Mouse (Mus musculus) cerebellum, adult 9-10 months (tissue): ENCODE data around the gene Map1b.

Source experiments
- DNase-seq: peaks from one replicate; pipeline ENCODE4 v3.0.0; 2022

Gene Map1b

GRCm38 (mm10) chr13:99516448-99516881 is at the start of gene Map1b:
Gene Map1b (minus strand): TSS chr13:99516540.
- peak; percentile 88 for DNase-seq

DNA sequence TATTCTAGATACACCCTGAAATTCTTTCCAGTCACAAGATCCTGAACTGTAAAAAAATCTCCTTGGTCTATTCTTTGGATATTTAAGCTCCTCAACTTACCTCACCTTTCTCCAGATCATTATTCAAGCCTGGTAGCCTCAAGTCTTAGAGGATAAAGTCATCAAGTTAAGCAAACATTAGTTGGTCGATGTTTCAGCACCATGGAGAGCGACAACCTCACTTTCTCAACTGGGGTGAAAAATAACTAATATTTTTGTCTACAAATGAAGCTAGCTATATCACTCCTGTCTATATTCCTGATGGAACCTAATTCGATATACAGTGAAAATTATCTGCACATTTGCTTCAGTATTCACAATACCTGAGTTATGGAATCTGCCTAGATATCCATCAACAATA is 48.0 kb upstream of the Map1b start:
- DNase-seq, result no peak

DNA sequence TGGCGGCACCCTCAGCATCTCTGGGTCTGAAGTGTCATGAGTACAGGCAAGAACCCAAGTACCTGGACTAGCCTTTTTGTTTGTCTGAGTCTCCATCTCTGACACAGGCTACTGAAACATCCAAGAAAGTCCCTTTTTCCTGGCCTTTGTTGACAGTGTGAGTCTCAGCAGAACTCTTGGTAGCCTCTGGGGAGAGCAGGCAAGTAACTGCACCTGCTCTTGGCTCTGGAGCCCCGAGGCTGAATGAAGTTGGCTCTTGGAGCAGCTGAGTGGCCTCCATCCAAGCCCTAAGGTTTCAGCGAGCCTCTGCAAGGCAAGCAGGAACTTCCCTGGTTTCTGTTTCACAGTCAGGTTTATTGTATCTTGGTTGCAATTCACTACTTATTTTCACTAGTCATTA is 46.7 kb upstream of the Map1b start:
- DNase-seq, result peak; percentile 65

GRCm38 (mm10) chr13:99561843-99562550 is 45.7 kb upstream of the Map1b start:
- no peak for DNase-seq

DNA sequence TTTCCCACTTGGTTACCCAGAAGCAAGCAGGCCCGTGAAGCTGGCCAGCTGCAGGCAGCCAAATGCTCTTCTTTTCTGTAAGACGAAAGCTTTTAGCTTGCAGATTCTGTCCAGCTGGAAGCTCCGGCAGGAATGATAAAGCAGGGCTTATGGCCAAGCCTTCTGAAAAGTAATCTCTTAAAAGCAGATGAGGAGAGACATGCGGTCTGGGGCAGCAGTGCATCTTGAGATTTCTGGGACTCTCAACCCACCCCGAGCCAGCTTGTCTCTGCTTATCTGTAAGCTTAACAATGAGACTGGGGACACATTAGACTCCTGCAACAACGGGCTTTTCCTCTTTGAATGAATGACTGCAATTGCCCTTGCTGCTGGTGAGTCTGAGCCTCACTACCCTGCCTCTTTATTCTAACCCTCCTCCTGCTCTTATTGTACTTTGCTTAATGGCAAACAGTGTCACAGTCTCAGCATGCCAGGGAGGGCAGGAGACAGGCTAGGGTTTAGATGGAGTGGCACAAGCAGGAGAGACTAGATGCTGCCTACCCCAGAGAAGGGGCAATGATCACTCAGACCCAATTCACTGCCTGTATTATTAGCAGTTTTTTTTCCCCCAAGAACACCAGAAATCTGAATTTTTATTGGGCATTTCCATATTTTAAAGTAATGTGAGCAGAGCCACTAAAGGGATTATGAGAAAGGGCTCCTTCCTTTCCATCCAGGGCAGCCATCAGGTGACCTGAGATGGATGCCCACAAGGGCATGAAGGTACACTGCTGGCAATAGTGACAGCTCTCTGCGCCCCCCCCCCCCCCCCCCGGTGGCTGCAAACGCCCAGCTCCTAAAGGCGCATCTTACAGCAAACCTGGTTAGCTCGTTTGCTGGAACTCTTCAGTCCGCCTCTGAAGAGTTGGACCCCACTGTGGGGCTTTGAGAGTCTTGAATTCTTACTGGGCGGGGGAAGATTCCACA is 44.6 kb upstream of the Map1b start:
- no peak for DNase-seq

GRCm38 (mm10) chr13:99558216-99558906 is 42.0 kb upstream of the Map1b start:
- no peak for DNase-seq

DNA sequence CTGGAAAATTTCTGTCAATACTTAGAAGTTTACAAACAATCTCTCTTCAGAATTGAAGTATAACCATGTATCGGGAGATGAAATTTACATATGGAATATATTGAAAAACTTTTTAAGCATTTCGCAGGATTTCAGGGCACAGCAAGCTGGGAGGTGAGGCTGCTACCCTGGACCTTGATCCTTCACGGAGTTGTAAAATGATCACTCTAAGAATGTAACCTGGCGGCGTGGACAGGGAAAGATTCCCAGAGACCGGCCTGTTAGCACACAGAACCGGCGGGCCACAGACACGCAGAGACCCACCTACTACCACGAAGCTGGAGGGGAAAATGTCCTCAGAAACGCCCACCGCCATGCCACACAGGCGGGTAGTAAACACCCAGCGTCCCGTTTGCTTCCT is 41.5 kb upstream of the Map1b start:
- DNase-seq, result no peak

DNA sequence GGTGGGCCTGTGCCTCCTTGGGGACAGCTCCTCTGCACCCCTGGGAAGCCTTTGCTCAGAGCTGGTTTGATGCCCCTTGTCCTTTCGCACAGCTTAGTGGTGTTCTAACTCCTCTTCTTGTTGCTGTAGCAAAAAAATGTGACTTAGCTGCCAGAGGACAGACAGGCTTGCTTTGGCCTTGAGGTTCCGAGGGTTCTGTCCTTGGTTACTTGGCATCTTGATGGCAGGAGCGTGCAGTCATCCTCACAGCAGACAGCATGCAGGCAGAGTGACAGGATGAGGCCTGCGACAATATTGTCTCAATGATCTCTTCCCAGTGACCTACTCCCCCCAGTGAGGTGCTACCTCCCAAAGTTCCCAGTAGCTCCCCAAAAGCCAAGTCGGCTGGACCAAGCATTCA is 41.0 kb upstream of the Map1b start:
- no peak for DNase-seq

DNA sequence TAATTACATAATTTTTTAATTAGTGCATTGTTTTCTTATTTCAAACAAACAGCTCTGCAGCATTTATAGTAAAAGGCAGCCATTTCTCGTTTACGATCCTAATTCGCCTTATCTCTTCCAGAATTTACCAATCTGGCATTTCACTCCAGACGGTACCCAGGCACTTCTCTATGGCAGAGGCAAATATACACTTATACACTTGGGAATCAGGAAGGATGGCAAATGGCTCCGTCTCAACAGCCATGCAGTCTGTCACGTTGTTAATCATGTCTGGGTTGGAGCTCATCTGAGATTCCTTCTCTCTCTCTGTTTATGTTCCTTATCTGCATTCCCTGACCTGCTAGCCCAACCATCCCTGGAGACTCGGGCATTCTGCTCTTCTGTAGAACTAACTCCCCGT is 38.6 kb upstream of the Map1b start:
- no peak for DNase-seq

- DNase-seq, result peak; percentile 96
Measured at GRCm38 (mm10) chr13:99554466-99554865, 38.1 kb upstream of the Map1b start.

DNA sequence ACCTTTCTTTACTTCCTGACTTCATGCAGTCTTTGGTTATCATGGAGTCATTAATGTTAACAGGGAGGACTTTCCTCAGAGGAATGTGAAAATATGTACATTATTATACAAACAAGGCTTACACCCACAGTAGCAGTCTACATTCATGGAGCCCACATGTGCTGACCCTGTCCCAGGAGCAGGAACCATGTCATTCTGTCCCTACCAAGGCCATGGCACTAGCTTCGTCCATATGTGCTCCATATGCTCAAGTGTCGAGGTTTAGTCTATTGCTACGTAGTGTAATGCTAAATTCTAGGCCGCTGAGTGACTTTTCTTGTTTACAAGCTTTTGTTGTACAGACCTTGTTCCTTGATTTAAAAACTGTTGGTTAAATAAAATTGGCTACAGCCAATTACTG is 36.0 kb upstream of the Map1b start:
- DNase-seq, result no peak

GRCm38 (mm10) chr13:99550679-99551369 is 34.5 kb upstream of the Map1b start:
- DNase-seq, result no peak

DNA sequence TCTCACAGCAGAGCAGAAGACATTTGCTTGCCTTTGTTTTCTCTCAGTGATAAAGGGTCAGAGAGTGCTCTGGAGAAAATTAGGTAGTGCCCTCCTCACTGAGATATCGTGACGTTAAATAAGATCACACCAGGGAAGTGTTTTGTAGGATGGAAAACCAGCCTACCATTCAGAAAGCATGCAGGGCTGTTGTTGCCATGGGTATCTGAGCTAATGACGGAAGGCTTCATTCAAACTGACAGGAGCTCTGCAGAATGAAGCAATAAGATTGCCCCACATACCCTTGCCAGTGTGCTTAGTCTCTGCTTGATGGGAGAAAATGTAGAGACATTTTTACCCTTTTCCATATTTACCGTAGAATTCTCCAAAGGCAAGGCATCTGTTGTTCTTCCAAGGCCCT is 33.7 kb upstream of the Map1b start:
- no peak for DNase-seq

DNA sequence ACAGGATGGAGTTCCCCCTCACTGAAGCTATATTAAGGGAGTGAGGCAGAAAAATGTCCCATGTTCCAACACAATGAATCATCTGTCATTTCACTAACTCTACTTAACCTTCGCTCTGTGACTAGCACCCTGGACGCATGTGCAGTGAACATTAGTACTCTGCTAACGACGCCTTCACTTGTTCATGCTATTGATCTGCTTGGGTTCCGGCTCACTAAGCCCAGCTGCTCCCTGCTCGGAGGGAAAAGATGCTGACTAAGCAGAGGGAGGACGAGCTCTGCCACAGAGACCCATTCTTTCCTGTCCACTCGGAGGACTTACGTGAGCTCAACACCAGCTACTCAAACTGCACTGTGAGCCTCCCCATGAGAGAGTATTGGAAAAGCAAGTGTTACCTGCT is 33.2 kb upstream of the Map1b start:
- no peak for DNase-seq

DNA sequence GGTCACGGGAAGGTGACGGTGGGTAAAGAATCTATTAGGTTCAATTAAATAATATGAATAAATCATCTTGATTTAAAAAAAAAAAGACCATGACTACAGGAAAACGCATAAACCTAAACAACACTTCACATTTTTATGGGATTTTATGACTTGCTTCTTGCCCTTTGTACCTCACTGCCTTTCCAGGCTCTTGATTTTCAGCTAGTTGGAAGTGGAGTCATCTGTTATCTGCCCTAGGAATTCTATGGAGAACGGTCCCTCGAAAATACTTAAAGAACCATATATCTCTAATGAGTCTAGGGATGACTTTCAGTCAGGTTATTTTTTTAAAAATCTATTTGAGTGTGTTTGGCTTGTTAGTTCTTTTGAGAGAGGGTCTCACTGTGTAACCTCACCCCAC is 30.5 kb upstream of the Map1b start:
- DNase-seq, result no peak

DNA sequence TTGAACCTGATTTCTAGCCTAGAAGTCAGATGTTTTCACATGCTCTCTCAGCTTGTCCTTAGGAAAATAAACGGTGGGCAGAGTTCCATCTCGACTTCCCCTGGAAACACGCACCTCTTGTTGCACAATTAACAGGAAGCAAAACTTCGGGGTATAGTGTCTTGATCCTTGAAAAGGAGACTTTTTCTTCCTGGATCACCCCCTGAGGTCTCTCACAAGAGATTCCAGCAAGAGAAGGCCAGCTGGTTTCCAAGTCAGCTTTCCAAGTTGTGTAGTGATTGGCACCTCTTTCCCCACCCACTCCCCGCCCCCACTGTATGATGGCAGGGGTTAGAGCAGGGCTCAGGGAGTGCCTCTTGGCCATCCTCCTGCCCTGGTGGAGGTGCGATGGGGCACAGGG is 28.9 kb upstream of the Map1b start:
- DNase-seq, result no peak

DNA sequence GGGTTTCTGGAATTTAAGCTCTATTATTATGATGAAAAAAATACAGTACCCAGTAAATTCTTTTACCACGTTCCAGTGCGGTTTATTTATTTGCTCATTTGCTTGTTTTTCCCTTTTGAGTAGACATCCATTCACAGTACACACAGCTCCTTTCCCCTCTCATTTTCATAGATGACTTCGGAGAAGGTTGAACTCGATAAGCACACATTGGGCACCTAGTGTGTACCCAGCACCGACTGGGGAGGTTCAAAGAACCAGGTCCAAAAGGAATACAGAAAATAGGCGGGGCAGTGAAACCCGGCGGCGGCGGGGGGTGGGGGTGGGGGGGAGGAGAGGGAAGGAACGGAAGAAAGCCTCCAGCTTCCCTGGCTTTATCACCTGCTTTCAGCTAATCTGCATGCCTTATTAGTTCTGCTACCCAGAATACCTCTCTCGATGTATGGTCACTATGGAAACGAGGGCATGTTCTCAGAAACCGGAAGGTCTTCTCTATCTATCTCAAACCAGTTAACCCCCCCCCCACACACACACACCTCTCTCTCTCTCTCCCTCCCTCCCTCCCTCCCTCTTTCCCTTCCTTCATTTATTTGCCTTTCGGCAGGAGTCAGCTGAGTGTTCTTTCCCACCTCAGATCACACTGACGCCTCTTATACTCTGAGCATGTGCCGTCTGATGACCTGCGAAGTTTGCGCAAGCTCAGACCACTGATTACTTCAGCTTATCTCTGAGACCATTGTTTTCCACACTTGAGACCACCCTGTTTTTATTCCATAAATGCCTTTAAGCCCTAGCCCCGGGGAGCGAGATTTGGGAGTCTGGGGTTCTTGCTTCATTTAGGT is 25.3 kb upstream of the Map1b start:
- DNase-seq, result no peak

- DNase-seq, result no peak
Measured at GRCm38 (mm10) chr13:99539288-99539687, 22.9 kb upstream of the Map1b start.

GRCm38 (mm10) chr13:99538851-99539250 is 22.5 kb upstream of the Map1b start:
- no peak for DNase-seq

DNA sequence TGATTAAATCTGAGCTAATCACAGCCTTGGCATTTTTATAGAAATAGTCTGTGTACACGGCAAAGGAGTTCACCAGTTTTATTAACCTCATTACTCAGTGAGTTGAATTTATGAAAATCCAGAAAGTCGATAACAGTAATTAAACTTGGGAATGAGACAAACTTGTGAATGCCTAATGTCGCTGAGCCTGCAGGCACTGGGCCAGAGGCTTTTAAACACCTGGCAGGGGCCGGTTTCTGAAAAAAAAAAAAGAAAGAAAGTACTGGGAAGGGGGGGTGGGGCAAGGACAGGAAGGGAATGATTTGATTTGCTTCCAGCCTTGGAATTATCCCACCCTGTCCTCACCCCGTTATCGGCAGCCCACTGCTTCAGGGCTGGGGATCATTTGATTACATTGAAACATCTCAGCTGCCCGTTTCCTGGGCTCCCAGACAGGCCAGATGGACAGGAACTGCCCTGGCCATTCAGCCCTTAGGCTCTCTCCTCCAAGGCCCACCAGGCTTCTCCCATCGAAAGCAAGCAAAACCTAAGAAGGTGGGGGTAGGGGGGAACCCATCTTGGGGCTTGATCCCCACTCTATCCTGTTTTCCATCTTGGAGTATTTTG is 21.7 kb upstream of the Map1b start:
- DNase-seq, result no peak

GRCm38 (mm10) chr13:99528456-99528855 is 12.1 kb upstream of the Map1b start:
- DNase-seq, result peak; percentile 79

DNA sequence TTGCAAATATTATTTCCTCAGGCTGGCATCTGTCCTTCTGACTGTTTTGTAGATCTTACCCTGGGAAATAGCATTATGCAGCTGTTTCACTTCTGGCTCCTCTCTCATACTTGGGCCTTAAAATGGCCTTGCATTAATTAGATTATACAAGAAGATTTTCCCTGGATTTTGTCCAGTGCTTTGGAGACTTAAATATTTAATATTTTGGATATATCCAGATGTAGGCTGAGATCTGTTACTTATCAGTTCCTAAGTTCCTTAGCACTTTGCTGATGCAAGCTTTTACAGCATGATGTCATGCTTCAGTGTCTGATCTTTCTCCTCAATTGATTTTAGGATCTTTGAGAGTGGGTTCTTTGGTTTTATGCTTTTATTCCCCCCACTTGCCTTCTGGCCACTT is 11.6 kb upstream of the Map1b start:
- DNase-seq, result no peak
